Mouse (Mus musculus): ENCODE results near the gene Sh3pxd2a. TPM values are rescaled to one million over a fixed set of nuclear protein-coding genes. Genes with fewer than 3 reads are reported as not detected.

Gene Sh3pxd2a
- polyA plus RNA-seq, 1 experiment: 5.5 TPM

Other genes starting within 250 kb of the Sh3pxd2a start
- 12.0 and 13.0 TPM in 2 replicates for gene Stn1, start 73.1 kb upstream of the Sh3pxd2a start, polyA plus RNA-seq (2012; rRNA removed)
- 7.4 and 11.4 TPM in 2 replicates for gene Slk, start 115.3 kb upstream of the Sh3pxd2a start, polyA plus RNA-seq (2012; rRNA removed)
- gene Col17a1, start 227.7 kb upstream of the Sh3pxd2a start, polyA plus RNA-seq (2012; rRNA removed): 0.09 and 0.23 TPM in 2 replicates